Mouse (Mus musculus): ENCODE measurements around the gene Malsu1.

Gene Malsu1

GRCm38 (mm10) chr6:49073304-49074116 lies at the start of gene Malsu1:
Malsu1 (plus strand) TSS chr6:49073795.
- 0 out of 2 replicates have a peak, but pooled peaks have one; percentile 28 for TF ChIP-seq GATA4 (IDR thresholded peaks at IDR 0.05; ENCODE audit: insufficient replicate concordance, low read length)

GRCm38 (mm10) chr6:49025290-49025689 lies 48.3 kb upstream of the Malsu1 start:
- TF ChIP-seq GATA4 (IDR thresholded peaks at IDR 0.05; ENCODE audit: insufficient replicate concordance, low read length): no peak

GRCm38 (mm10) chr6:49026496-49026895 lies 47.1 kb upstream of the Malsu1 start:
- TF ChIP-seq GATA4 (IDR thresholded peaks at IDR 0.05; ENCODE audit: insufficient replicate concordance, low read length): no peak

GRCm38 (mm10) chr6:49028019-49028418 lies 45.6 kb upstream of the Malsu1 start:
- no peak for TF ChIP-seq GATA4 (IDR thresholded peaks at IDR 0.05; ENCODE audit: insufficient replicate concordance, low read length)

DNA sequence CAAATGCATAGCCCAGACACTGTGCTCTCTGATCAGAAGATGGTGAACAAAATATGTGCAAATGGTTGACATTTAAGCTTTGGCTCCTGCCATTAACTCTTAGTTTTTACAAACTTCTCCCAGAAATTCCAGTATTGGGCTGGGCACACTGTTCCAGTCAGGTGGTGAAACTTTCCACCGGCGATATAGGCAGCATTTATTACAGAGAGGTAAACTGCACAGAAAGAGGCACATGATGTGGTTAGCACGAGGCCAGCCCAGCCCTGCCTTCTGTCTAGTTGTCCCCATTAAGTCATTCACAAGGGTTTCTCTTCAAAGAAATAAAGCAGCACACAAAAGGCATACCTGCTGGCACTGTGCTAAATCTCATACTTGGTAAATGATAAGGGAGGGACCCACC lies 44.9 kb upstream of the Malsu1 start:
- TF ChIP-seq GATA4 (IDR thresholded peaks at IDR 0.05; ENCODE audit: insufficient replicate concordance, low read length): no peak

GRCm38 (mm10) chr6:49031230-49031629 lies 42.4 kb upstream of the Malsu1 start:
- no peak for TF ChIP-seq GATA4 (IDR thresholded peaks at IDR 0.05; ENCODE audit: insufficient replicate concordance, low read length)

GRCm38 (mm10) chr6:49032783-49033182 lies 40.8 kb upstream of the Malsu1 start:
- TF ChIP-seq GATA4 (IDR thresholded peaks at IDR 0.05; ENCODE audit: insufficient replicate concordance, low read length): no peak

GRCm38 (mm10) chr6:49036275-49037267 lies 37.0 kb upstream of the Malsu1 start, which contains the start of gene Gpnmb:
Gpnmb (plus strand) TSS chr6:49036546.
- TF ChIP-seq GATA4 (IDR thresholded peaks at IDR 0.05; ENCODE audit: insufficient replicate concordance, low read length): no peak

GRCm38 (mm10) chr6:49037268-49037662 lies 36.3 kb upstream of the Malsu1 start:
- TF ChIP-seq GATA4 (IDR thresholded peaks at IDR 0.05; ENCODE audit: insufficient replicate concordance, low read length): no peak

GRCm38 (mm10) chr6:49039470-49040180 lies 34.0 kb upstream of the Malsu1 start:
- TF ChIP-seq GATA4 (IDR thresholded peaks at IDR 0.05; ENCODE audit: insufficient replicate concordance, low read length): no peak

DNA sequence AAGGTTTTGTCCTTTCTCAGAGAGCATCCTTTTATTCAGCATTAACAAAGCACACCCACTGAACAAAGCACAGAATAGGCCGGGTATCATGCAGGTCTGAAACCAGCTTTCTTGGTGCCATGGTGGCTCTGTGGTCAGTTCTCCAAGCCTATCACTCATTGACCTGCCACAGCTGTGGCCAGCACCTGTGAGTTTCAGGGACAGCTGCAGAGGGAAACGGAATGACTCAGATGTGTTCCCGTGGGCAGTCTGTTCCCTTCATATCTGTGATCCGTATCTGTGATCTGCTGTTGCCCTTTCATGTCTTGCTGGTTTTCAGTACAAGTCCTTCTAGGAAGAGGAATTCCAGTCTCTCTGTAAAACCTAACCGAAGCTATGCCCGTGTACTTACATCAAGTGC lies 27.1 kb upstream of the Malsu1 start:
- TF ChIP-seq GATA4 (IDR thresholded peaks at IDR 0.05; ENCODE audit: insufficient replicate concordance, low read length): no peak

DNA sequence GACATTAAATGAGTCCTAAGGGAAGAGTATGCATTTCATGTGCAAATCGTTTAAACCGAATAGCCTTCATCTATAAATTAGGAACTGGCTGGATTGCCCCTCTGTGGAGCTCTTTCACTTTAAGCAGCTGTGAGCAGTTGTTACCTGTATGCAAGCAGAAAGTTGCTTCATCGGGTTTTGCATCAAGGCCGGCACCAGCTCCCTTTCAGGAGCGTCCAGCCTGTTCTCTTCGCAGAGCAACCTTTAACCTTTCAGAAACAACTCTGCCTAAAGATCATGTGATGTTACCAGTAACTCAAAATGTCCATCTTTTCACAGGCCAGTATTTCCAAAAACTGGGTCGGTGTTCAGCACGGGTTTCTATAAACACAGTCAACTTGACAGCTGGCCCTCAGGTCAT lies 26.6 kb upstream of the Malsu1 start:
- TF ChIP-seq GATA4 (IDR thresholded peaks at IDR 0.05; ENCODE audit: insufficient replicate concordance, low read length): no peak

- TF ChIP-seq GATA4 (IDR thresholded peaks at IDR 0.05; ENCODE audit: insufficient replicate concordance, low read length): no peak
Measured at GRCm38 (mm10) chr6:49047848-49048247, 25.7 kb upstream of the Malsu1 start.

- TF ChIP-seq GATA4 (IDR thresholded peaks at IDR 0.05; ENCODE audit: insufficient replicate concordance, low read length): no peak
Measured at GRCm38 (mm10) chr6:49048395-49048794, 25.2 kb upstream of the Malsu1 start.

All from liver, adult (tissue).